Mouse (Mus musculus) kidney, adult 2 months (tissue): ENCODE results near the gene Slit1. TPM values are rescaled to one million over a fixed set of nuclear protein-coding genes. Genes with fewer than 3 reads are reported as not detected.
A peak's percentile ranks its signal among the peaks of the same experiment; 100 is the strongest.

Experiments
- DNase-seq: peaks from one replicate; pipeline ENCODE4 v3.0.0; 2021
- H3K27ac ChIP-seq: fragments of 200-500 bp; 2 replicates; pipeline ENCODE4 v1.5.1; 2012; ENCODE audit warnings: low read depth, low read length, control low read depth, inconsistent platforms; ENCODE audit not compliant: insufficient read depth
- H3K27me3 ChIP-seq: fragments of 200-500 bp; replicated peaks from 2 replicates; pipeline ENCODE4 v1.6.1; 2012; ENCODE audit warnings: mild to moderate bottlenecking, moderate library complexity, low read length, inconsistent platforms; ENCODE audit not compliant: control insufficient read depth, insufficient read depth
- H3K36me3 ChIP-seq: fragments of 200-500 bp; 2 replicates; pipeline ENCODE4 v1.6.1; 2012; ENCODE audit warnings: mild to moderate bottlenecking, moderate library complexity, low read length, inconsistent platforms; ENCODE audit not compliant: control insufficient read depth, insufficient read depth
- H3K4me1 ChIP-seq: fragments of 200-500 bp; 2 replicates; pipeline ENCODE4 v1.6.1; 2011; ENCODE audit warnings: low read length; ENCODE audit not compliant: control insufficient read depth, insufficient read depth
- H3K4me3 ChIP-seq: fragments of 200-500 bp; 2 replicates; pipeline ENCODE4 v1.5.1; 2011; ENCODE audit warnings: mild to moderate bottlenecking, low read depth, low read length, control low read depth; ENCODE audit not compliant: insufficient read depth
- CTCF ChIP-seq: fragments of 200-500 bp; conservative IDR thresholded peaks from 2 replicates; pipeline ENCODE4 v1.5.1; 2011; ENCODE audit warnings: low read depth, mild to moderate bottlenecking, control low read depth, low read length, moderate library complexity, mixed read lengths; ENCODE audit not compliant: insufficient read depth, insufficient read length
- POLR2A ChIP-seq: fragments of 200-500 bp; IDR thresholded peaks from one replicate; pipeline ENCODE4 v1.6.1; 2011; ENCODE audit warnings: low read depth, low read length, control low read depth
- WGBS: fragments of 180-500 bp; shearing (Covaris S2); methylation state at CpG from one replicate; pipeline ENCODE4 v1.1.7; 2018; 5-methylcytosine and 5-hydroxymethylcytosine counted together
- polyA plus RNA-seq: library from polyadenylated mRNA; depleted of rRNA; stranded (reverse); fragments of >200 nt; gene quantifications from 2 replicates; pipeline ENCODE4 v1.2.3, GENCODE M21; 2012

Gene Slit1
- polyA plus RNA-seq, 1 experiment, result 0.17 TPM

- H3K4me1 ChIP-seq, result no peaks in the 10 kb centered on the region
- no peaks in the 10 kb centered on the region for H3K27me3 ChIP-seq
- no peak overlapping the region for H3K27ac ChIP-seq
- WGBS, result 93% methylated on average over 7 of the region's 7 CpGs
- DNase-seq, result no peak
- no peaks in the 10 kb centered on the region for H3K36me3 ChIP-seq
- no peak overlapping the region for H3K4me3 ChIP-seq
- TF ChIP-seq POLR2A (no peak), CTCF (no peak)
These were observed 154.4 kb downstream of the Slit1 start for GRCm38 (mm10) chr19:41589026-41589425.

GRCm38 (mm10) chr19:41587431-41588222, 155.8 kb downstream of the Slit1 start:
- no peak for DNase-seq
- no peaks in the 10 kb centered on the region for H3K27me3 ChIP-seq
- 80% methylated on average over 20 of the region's 20 CpGs for WGBS
- H3K27ac ChIP-seq, result no peak overlapping the region
- no peaks in the 10 kb centered on the region for H3K36me3 ChIP-seq
- H3K4me3 ChIP-seq, result no peak overlapping the region
- TF ChIP-seq CTCF (no peak), POLR2A (no peak)
- H3K4me1 ChIP-seq, result no peaks in the 10 kb centered on the region

GRCm38 (mm10) chr19:41586752-41587151, 156.7 kb downstream of the Slit1 start:
- Histone ChIP-seq H3K36me3 (no peaks in the 10 kb centered on the region), H3K27ac (no peak overlapping the region), H3K4me3 (no peak overlapping the region), H3K27me3 (no peaks in the 10 kb centered on the region), H3K4me1 (no peaks in the 10 kb centered on the region)
- DNase-seq, result no peak
- WGBS, result 91% methylated on average over 10 of the region's 10 CpGs
- no peak for TF ChIP-seq CTCF
- no peak for TF ChIP-seq POLR2A

- no peaks in the 10 kb centered on the region for H3K36me3 ChIP-seq
- 96% methylated on average over 5 of the region's 5 CpGs for WGBS
- no peak for TF ChIP-seq CTCF
- no peak for TF ChIP-seq POLR2A
These were observed 160.4 kb downstream of the Slit1 start for GRCm38 (mm10) chr19:41582918-41583514.

GRCm38 (mm10) chr19:41581706-41582420, 161.6 kb downstream of the Slit1 start, which contains the start of gene Gm340:
TSS of gene Gm340 (plus strand) at chr19:41582370.
- WGBS, result 81% methylated on average over 23 of the region's 23 CpGs
- no peak for DNase-seq
- H3K27me3 ChIP-seq, result no peaks in the 10 kb centered on the region

More at GRCm38 (mm10) chr19:41582918-41583514, 160.4 kb downstream of the Slit1 start:
- DNase-seq, result no peak
- peaks cover 8% of the 10 kb centered on the region; the same call in 1 of the 2 replicates for H3K4me1 ChIP-seq
- no peak overlapping the region for H3K4me3 ChIP-seq
- no peak overlapping the region for H3K27ac ChIP-seq
- H3K27me3 ChIP-seq, result no peaks in the 10 kb centered on the region

GRCm38 (mm10) chr19:41579311-41579920, 164.0 kb downstream of the Slit1 start:
- H3K4me3 ChIP-seq, result no peak overlapping the region
- peak; percentile 72 for DNase-seq
- TF ChIP-seq POLR2A, result no peak
- TF ChIP-seq CTCF, result peak; percentile 44
- H3K4me1 ChIP-seq, result peaks cover 8% of the 10 kb centered on the region; the same call in 1 of the 2 replicates
- no peaks in the 10 kb centered on the region for H3K36me3 ChIP-seq
- no peak overlapping the region for H3K27ac ChIP-seq
- H3K27me3 ChIP-seq, result no peaks in the 10 kb centered on the region
- WGBS, result 60% methylated on average over 4 of the region's 4 CpGs

More at GRCm38 (mm10) chr19:41581706-41582420, 161.6 kb downstream of the Slit1 start, which contains the start of gene Gm340:
- no peak for TF ChIP-seq POLR2A
- TF ChIP-seq CTCF, result no peak
- peaks cover 8% of the 10 kb centered on the region; the same call in 1 of the 2 replicates for H3K4me1 ChIP-seq
- no peak within 1 kb of the TSS for H3K4me3 ChIP-seq
- H3K36me3 ChIP-seq, result no peaks in the 10 kb centered on the region
- H3K27ac ChIP-seq, result no peak within 1 kb of the TSS
